Mouse (Mus musculus) liver, embryonic 14.5 days (tissue): ENCODE measurements at regions not wholly inside any gene's neighbourhood (a gene's known extent, or its start where the extent isn't known, plus 50 kb on each side); places are given as distances from the start of the nearest gene placed in this dataset.

Experiments
- CTCF ChIP-seq: IDR thresholded peaks from 2 replicates; pipeline ENCODE4 v1.5.1; 2016; ENCODE audit warnings: antibody characterized with exemption, low read depth, control low read depth
- EP300 ChIP-seq: IDR thresholded peaks from 2 replicates; pipeline ENCODE4 v1.6.1; 2016; ENCODE audit warnings: antibody characterized with exemption, low read depth

DNA sequence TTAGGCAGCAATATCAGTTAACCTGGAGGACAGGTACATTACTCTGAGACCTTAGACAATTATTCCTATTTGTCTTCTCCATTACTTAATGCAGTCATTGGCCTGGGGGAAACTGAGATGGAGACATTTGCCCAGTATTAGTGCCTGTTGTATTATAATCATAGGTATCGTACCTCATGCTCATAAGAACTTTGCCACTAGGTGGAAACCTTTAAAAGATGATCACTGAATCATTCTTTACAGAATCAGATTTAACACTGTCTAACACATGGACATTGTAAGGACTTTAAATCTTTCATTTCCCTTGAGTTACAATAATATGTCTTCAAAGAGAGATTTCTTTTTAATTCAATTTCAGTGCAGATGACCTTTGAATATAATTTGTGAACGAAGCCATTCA is 1283.8 kb downstream of the Mat2b start:
- TF ChIP-seq CTCF (no peak), EP300 (no peak)
